Mouse (Mus musculus): ENCODE measurements at regions not wholly inside any gene's neighbourhood (a gene's known extent, or its start where the extent isn't known, plus 50 kb on each side); places are given as distances from the start of the nearest gene placed in this dataset.
"Not testable (repeated sequence)": the region's sequence is repeated elsewhere in the genome, so short reads cannot be mapped to it uniquely, and the experiment has no call there.

GRCm38 (mm10) chr4:105844675-105845466 is 55.2 kb downstream of the Gm12728 start:
- no peak for ATAC-seq (replicated peaks; ENCODE audit: low FRiP score, low TSS enrichment, poor library complexity, severe bottlenecking)

- not testable (repeated sequence) for ATAC-seq (replicated peaks; ENCODE audit: low FRiP score, low TSS enrichment, poor library complexity, severe bottlenecking)
Measured at GRCm38 (mm10) chr4:105845998-105846989, 56.6 kb downstream of the Gm12728 start.

GRCm38 (mm10) chr4:105853086-105853485 is 63.4 kb downstream of the Gm12728 start:
- no peak for ATAC-seq (replicated peaks; ENCODE audit: low FRiP score, low TSS enrichment, poor library complexity, severe bottlenecking)

- ATAC-seq (replicated peaks; ENCODE audit: low FRiP score, low TSS enrichment, poor library complexity, severe bottlenecking) = no peak
Measured at GRCm38 (mm10) chr4:105859052-105859864, 69.6 kb downstream of the Gm12728 start.

- no peak for ATAC-seq (replicated peaks; ENCODE audit: low FRiP score, low TSS enrichment, poor library complexity, severe bottlenecking)
Measured at GRCm38 (mm10) chr4:105860930-105861653, 71.4 kb downstream of the Gm12728 start.

- no peak for ATAC-seq (replicated peaks; ENCODE audit: low FRiP score, low TSS enrichment, poor library complexity, severe bottlenecking)
Measured at GRCm38 (mm10) chr4:105861654-105862037, 72.0 kb downstream of the Gm12728 start.

- no peak for ATAC-seq (replicated peaks; ENCODE audit: low FRiP score, low TSS enrichment, poor library complexity, severe bottlenecking)
Measured at GRCm38 (mm10) chr4:105870512-105870911, 80.8 kb downstream of the Gm12728 start.

GRCm38 (mm10) chr4:105877246-105877645 is 87.6 kb downstream of the Gm12728 start:
- ATAC-seq (replicated peaks; ENCODE audit: low FRiP score, low TSS enrichment, poor library complexity, severe bottlenecking) = no peak

GRCm38 (mm10) chr4:105879891-105880290 is 90.2 kb downstream of the Gm12728 start:
- no peak for ATAC-seq (replicated peaks; ENCODE audit: low FRiP score, low TSS enrichment, poor library complexity, severe bottlenecking)

- no peak for ATAC-seq (replicated peaks; ENCODE audit: low FRiP score, low TSS enrichment, poor library complexity, severe bottlenecking)
Measured at GRCm38 (mm10) chr4:105884791-105885190, 95.1 kb downstream of the Gm12728 start.

- no peak for ATAC-seq (replicated peaks; ENCODE audit: low FRiP score, low TSS enrichment, poor library complexity, severe bottlenecking)
Measured at GRCm38 (mm10) chr4:105891438-105891837, 101.8 kb downstream of the Gm12728 start.

- ATAC-seq (replicated peaks; ENCODE audit: low FRiP score, low TSS enrichment, poor library complexity, severe bottlenecking) = no peak
Measured at GRCm38 (mm10) chr4:105892065-105892464, 102.4 kb downstream of the Gm12728 start.

- ATAC-seq (replicated peaks; ENCODE audit: low FRiP score, low TSS enrichment, poor library complexity, severe bottlenecking) = no peak
Measured at GRCm38 (mm10) chr4:105895116-105895515, 105.4 kb downstream of the Gm12728 start.

- ATAC-seq (replicated peaks; ENCODE audit: low FRiP score, low TSS enrichment, poor library complexity, severe bottlenecking) = no peak
Measured at GRCm38 (mm10) chr4:105898054-105898847, 108.6 kb downstream of the Gm12728 start.

GRCm38 (mm10) chr4:105904896-105905295 is 115.2 kb downstream of the Gm12728 start:
- no peak for ATAC-seq (replicated peaks; ENCODE audit: low FRiP score, low TSS enrichment, poor library complexity, severe bottlenecking)

- ATAC-seq (replicated peaks; ENCODE audit: low FRiP score, low TSS enrichment, poor library complexity, severe bottlenecking) = no peak
Measured at GRCm38 (mm10) chr4:105906411-105906810, 116.7 kb downstream of the Gm12728 start.

- no peak for ATAC-seq (replicated peaks; ENCODE audit: low FRiP score, low TSS enrichment, poor library complexity, severe bottlenecking)
Measured at GRCm38 (mm10) chr4:105907611-105908010, 117.9 kb downstream of the Gm12728 start.

GRCm38 (mm10) chr4:105908281-105908680 is 118.6 kb downstream of the Gm12728 start:
- no peak for ATAC-seq (replicated peaks; ENCODE audit: low FRiP score, low TSS enrichment, poor library complexity, severe bottlenecking)

Measured in megakaryocyte-erythroid progenitor cell, adult 5-6 weeks (primary cell).